Mouse (Mus musculus) erythroblast, adult 5-6 weeks (primary cell): ENCODE data around the gene Zmpste24. TPM values are rescaled to one million over a fixed set of nuclear protein-coding genes. Genes with fewer than 3 reads are reported as not detected.

Experiments used
- ATAC-seq: replicated peaks from 2 replicates; pipeline ENCODE4 v1.8.0; 2016; ENCODE audit warnings: moderate number of reproducible peaks, mild to moderate bottlenecking, moderate TSS enrichment, inconsistent platforms; ENCODE audit not compliant: poor library complexity, low FRiP score, severe bottlenecking
- total RNA-seq, 2 experiments: library from RNA; stranded (forward) in 1 of 2; stranded (reverse) in 1 of 2; fragments of 150-400 nt in 1 of 2; fragments of 200-764, 138-1000 nt in 1 of 2; gene quantifications; 2 replicates each; pipeline versions ENCODE4 v1.2.3 to v1.2.4; 2015 to 2017; ENCODE audit warnings: low replicate concordance in 2 of 2

Zmpste24 gene
- total RNA-seq, 2 experiments from 2014 or later, result 27.3 to 37.3 TPM

- no peak for ATAC-seq
Measured at GRCm38 (mm10) chr4:121039331-121040115, 58.5 kb downstream of the Zmpste24 start, which contains the start of gene Col9a2. Gene Col9a2 (plus strand): TSS chr4:121039385.

GRCm38 (mm10) chr4:121033006-121033405 is 65.0 kb downstream of the Zmpste24 start:
- ATAC-seq, result no peak

DNA sequence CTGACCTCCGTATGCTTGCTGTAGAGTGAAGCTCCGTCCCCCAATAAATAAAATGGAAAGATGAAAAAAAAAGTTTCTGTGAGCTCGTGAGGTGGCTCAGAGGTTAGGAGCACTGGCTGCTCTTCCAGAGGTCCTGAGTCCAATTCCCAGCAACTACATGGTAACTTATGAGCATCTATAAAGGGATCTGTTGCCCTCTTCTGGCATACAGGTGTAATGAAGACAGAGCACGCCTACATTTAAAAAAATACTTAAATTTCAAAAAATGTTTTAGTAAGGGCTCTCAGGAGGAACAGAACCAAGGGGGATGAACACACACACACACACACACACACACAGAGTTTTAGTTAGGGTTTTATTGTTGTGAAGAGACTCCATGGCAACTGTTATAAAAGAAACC is 66.6 kb downstream of the Zmpste24 start:
- no peak for ATAC-seq

- ATAC-seq, result no peak
Measured at GRCm38 (mm10) chr4:121029632-121030031, 68.4 kb downstream of the Zmpste24 start.

DNA sequence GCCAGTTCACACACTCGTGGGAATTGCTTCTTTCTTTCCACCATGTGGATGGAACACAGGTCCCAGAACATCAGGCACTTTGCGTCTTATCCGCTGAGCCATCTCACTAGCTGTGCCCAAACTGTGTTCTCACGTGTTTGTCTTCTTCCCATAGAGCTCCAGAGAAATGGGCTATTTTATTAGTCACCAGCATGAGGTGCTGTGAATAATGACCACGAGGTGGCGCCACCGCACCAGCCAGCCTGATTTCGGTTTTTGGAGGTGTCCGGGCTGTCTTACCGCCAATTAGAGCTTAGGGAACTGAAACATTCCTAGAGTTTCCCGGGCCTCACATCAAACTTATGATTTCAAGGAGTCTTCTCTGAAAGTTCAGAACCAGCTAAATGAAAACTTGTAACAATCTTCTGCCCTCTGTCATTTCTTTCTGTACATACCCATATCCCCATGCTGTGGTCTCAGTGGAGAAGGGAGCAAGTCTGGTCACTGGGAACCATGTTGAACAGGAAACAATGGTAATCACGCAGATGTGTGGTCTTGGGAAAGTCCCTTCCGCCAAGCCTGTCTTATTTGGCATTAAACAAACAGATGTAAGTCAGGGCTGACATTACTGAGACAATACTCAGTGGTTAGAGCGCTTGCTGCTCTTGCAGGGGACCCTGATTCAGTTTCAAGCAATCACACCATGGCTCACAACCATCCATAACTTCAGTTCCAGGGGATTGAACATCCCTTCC is 69.2 kb downstream of the Zmpste24 start:
- ATAC-seq, result peak; percentile 72

DNA sequence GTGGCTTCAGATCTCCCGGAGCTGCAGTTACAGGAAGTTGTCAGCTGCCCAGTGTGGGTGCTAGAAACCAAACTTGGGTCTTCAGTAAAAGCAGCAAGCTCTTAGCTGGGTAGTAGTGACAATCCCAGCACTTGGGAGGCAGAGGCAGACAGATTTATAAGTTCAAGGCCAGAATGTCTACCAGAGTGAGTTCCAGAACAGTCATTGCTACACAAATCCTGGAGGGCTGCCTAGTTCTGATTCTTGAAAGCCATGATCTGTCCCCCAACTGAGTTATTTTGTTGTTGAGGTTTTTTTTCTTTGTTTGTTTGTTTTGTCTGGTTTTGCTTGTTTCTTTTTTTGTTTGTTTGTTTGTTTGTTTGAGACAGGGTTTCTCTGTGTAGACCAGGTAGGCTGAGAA is 69.9 kb downstream of the Zmpste24 start:
- no peak for ATAC-seq

GRCm38 (mm10) chr4:121025681-121026080 is 72.4 kb downstream of the Zmpste24 start:
- no peak for ATAC-seq

GRCm38 (mm10) chr4:121023941-121024340 is 74.1 kb downstream of the Zmpste24 start:
- ATAC-seq, result no peak

GRCm38 (mm10) chr4:121023464-121023863 is 74.6 kb downstream of the Zmpste24 start:
- no peak for ATAC-seq

DNA sequence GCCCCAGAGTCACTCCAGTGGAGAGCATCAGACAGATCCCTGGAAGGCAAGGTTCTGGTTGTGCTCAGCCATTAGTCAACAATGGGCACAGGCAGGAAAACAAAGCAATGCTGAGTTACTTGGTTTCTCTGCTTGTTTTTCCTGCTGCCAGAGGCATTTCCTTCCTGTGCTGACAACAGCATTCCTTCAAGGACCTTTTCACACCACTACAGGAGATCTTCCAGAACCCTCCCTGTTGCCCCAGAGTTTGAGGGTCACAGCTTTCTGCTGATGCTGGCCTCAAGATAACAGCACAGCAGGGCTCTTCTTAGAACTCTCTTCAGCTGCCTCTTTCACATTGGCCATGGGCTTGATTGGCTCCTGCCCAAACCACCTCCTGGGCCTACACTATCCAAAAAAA is 76.1 kb downstream of the Zmpste24 start:
- ATAC-seq, result no peak

GRCm38 (mm10) chr4:121020040-121020790 is 77.8 kb downstream of the Zmpste24 start:
- no peak for ATAC-seq

- ATAC-seq, result no peak
Measured at GRCm38 (mm10) chr4:121018250-121018649, 79.8 kb downstream of the Zmpste24 start.

- peak; percentile 90 for ATAC-seq
Measured at GRCm38 (mm10) chr4:121016928-121017657, 80.9 kb downstream of the Zmpste24 start, which contains the start of gene Smap2. Gene Smap2 (minus strand): TSS chr4:121017247.

DNA sequence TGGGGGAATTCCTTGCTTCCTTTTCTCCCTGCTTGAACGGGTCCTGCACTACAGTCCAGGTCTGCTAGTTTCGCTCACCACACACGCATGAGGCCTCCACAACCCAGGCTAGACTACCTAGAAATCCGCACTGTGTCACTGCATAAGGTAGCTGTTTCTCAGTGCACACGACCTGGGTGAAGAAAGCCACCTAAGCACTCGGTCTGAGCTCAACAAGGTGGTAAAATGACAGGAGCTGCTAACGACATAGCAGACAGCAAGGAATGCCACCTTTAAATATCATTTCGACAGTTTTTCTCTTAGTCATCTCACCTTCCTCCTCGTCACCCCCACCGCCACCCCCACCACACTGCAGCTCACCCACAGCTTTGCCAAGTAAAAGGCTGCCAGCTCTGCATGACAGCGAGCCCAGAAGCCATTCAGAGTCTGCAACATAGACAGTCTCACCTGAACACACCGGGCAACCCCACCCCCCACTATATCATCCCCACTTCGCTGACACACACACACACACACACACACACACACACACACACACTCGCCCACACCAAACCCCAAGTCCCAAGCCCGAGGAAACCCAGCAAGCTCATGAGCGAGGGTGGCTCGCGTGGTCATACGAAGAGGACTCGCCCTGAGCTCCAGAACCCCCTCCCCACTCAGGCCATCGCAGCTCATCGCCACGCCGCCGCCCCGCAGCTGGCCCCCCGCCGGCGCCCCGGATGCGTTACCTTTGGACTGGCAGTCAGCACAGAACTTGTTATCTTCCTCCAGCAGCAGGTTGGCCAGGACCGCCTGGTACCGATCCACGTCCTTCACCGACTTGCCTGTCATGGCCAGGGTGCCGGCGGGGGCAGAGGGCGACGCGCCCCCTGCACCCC is 81.8 kb downstream of the Zmpste24 start:
- ATAC-seq, result peak; percentile 65

DNA sequence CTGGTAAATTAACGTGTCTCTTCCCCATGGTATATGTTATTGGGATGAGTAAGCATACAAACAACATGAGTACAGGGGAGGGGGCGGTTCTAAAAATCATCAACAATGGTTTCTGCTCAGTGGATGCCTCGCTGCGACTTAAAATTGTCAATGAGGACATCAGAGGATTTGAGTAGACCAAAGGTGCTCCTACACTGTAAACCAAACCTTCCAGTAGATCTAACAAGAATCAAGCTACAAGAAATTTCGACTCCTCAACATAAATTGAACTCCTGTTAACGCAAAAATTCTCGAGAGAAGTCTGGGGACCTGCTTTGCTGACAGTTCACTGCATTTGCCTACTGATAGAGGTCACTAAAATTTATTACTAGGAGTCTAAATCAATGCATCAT is 82.8 kb downstream of the Zmpste24 start:
- ATAC-seq, result no peak

DNA sequence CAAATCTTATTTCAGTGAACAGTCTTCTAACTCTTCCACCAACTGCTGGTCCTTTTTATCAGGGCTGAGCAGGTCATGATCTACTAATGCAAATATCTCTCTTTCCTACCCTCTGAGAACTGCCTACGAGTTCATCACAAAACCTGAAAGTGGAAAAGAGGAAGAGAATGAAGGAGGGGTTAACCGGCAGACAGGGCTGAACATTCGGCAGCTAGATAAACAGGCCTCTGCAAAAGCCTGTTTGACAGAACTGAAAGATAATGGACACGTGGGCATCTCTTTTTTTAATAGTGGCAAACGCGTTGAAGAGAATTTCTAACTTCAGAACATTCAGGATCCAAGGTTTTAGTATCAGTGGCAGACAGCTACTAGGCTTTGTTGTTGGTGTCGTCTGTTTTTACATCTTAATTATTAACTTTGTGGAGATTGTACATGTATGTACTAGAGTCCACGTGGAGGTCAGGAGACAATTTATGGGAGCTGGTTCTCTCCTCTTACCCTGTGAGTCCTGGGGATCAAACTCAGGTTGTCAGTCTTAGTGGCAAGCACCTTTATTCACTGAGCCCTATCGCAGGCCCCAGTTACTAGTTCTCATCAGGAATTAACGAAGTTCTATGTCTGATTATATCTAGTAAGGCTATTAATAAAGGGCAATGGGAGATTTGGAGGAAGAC is 83.3 kb downstream of the Zmpste24 start:
- ATAC-seq, result peak; percentile 35; the same call in 1 of the 2 replicates

DNA sequence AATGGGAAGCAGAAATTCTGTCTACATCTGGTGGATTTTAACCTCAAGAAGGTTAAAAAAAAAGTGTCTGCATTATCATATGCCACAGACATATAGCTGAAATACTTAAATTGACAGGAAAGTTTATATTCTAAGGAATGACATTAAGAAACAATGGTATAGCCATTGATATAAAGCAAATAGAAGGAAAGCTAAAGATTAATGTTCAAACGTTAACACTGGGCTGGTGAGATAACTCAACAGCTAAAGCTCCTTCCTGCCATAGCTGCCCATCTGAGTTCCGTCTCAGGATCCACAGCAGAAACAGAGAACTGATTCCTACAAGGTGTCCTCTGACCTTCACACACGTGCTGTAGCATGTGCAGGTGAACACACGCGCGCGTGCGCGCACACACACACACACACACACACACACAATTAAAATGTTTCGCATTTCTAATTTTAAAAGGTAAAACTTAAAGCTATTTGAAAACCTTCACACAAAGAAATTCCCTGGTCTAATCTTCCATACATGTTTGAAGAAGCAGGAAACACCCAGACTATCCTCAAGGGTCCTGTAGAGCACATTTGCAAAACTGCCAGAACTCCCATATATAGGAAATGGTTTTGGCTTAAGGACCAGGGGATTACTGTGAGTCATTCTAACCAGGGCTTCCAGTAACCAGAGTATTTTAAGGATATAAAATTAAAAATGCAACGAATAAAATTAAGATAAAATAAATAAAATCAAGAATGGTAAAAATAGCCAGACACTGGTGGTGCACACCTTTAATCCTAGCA is 87.1 kb downstream of the Zmpste24 start:
- ATAC-seq, result no peak
